Mouse (Mus musculus) erythroid progenitor cell, adult 5-6 weeks (primary cell): ENCODE results near the gene Urod. TPM values are rescaled to one million over a fixed set of nuclear protein-coding genes. Genes with fewer than 3 reads are reported as not detected.

Experiments used
- ATAC-seq: replicated peaks from 2 replicates; pipeline ENCODE4 v1.8.0; 2016; ENCODE audit warnings: moderate number of reproducible peaks, mild to moderate bottlenecking, moderate TSS enrichment, inconsistent platforms; ENCODE audit not compliant: poor library complexity, low FRiP score, severe bottlenecking
- total RNA-seq, 2 experiments: library from RNA; stranded (forward) in 1 of 2; stranded (reverse) in 1 of 2; fragments of 150-400 nt in 1 of 2; fragments of 186-747, 209-891 nt in 1 of 2; gene quantifications; 2 replicates each; pipeline versions ENCODE4 v1.2.3 to v1.2.4; 2015 to 2017; ENCODE audit warnings: low replicate concordance in 2 of 2

The Urod gene
- total RNA-seq (2015; ENCODE audit: low replicate concordance), result 568 and 832 TPM in 2 replicates
- 532 and 823 TPM in 2 replicates for total RNA-seq (2017; ENCODE audit: low replicate concordance)

GRCm38 (mm10) chr4:116993672-116994621 lies at the start of gene Urod:
Urod (minus strand) TSS chr4:116994413.
- peak; percentile 84 for ATAC-seq

GRCm38 (mm10) chr4:117041283-117041721 lies 47.1 kb upstream of the Urod start:
- ATAC-seq, result no peak

DNA sequence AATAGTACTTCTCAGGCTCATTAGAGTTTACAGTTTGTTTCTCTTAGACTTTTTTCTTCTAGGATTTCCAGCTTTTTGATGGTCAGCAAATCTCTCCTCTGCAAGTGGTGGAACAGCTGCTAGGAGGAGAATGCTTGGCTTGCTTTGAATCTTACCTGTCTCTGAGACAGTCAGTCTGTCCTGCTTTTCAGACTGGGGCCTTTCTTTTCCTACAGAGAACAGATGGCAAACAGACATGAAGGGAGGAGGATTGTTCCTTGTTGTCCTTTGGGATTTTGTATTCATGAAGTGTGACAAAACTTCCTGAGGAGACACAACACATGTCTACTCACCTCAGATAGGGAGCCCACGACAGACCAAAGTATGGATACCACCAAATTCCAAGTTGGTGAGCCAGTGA lies 46.6 kb upstream of the Urod start:
- ATAC-seq, result no peak

DNA sequence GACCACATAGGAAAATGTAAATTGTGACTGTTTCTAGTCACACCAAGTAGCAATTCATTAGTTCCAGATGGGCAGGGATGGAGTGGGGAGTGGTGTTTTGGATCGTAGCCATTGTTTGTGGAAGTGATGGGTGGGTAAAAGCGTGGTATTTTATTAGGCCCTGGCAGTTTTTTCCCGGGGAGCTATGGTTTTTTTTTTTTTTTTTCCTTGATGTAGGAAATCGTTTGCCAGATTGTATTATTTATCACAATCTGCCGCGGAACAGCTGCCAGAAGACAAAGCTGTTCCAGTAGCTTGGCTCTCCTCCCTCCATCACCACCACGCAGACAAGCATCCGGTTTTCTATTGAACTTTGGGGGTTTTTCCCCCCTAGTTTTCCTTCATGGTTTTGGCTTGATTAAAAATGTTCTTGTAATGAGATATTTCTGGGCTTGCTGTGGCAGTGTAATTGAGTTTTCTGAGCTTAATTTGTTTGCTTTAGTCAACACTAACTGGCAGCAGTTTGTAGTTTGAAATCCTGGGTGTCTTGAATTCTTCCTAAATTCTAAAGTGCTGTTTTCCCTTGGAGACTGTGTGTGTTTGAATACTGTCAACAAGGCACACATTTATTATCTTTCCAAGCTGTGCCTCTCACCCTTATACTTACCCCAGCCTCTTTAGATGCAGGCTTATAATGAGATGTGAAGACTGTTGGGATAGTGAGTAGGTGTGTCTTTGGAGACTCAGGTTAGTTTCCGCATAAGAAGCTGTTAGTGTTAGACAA lies 45.9 kb upstream of the Urod start:
- no peak for ATAC-seq

DNA sequence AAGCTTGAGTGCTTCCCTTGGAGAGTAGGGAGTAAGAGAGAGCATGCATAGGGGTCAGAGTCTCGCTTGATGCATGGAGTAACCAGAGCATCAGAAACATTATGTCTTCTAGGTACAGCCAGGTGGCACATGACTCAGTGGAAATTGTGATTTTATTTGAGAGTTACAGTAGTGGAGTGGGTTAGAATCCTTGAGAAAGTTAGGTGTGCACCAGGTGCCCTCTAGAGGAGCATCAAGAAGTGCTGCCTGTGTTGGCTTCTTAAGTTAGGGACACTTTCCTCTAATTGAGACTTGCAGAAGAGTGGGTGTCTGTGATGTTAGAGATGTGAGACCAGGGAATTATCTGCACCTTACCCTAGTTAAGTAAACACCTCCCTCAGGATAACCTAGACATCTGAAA lies 36.9 kb upstream of the Urod start:
- ATAC-seq, result peak; percentile 48; the same call in 1 of the 2 replicates

GRCm38 (mm10) chr4:117023469-117023868 lies 29.3 kb upstream of the Urod start:
- ATAC-seq, result no peak

DNA sequence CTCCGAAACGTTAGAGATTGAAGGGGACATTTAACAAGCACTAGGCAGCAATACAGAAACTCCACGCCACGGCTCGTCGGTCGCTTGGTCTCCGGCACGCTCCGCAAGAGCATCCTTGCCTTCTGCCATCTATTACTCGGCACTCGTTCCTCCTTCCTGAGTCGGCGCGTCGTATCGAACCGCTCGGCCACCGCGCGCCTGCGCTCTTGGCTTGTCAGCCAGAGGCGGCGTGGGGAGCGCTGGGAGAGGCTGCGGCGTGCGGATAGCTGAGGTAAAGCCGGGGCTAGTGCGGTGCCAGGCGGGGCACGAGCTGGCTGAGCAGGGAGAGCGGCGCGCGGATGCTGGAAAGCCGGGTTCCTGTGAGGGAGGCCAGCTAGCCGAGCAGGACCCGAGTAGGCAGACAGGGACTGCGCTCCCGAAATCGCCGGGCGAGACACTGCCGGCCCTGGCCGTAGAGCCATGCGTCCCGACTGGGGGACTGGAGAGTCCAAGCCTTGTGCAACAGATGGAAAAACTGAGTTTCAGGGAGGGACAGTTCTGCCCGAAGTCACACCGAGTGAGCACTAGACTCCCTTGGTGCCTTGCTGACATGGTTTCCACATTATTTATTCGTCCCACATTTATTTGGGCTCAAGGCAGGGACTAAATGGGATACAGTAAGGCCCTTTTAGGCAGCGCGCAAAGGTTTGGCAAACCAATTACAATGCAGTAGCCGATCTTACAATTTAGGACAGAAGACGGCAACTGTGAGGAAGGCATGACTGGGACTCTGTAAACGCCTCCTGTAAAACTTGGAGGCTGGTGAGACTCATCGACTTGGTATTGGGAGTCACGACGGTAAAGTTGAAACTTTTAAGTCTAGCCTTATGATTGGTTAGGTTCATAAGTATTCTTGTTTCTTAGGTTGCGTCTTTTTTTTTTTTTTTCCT lies 25.3 kb upstream of the Urod start, which contains the start of gene Eif2b3:
Eif2b3 (plus strand) TSS at position 197 of the 929 bp plus-strand sequence.
- ATAC-seq, result peak; percentile 99

DNA sequence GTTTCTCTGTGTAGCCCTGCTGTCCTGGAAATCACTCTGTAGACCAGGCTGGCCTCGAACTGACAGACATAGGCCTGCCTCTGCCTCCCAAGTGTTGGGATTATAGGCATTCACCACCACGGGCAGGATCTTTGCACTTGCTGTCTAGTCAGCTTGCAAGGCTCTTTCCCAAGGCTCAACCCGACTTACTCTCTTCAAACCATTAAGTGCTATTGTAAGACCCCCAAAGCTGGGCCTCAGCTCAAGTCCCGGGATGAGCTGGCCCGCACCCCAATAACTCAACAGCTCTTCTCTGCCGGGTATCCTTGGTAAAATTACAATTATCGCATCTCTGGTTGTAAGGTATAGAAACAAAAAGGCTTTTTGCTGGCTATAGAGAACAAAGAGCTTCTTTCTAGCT lies 24.1 kb upstream of the Urod start:
- ATAC-seq, result no peak

GRCm38 (mm10) chr4:117017738-117018137 lies 23.5 kb upstream of the Urod start:
- ATAC-seq, result no peak

DNA sequence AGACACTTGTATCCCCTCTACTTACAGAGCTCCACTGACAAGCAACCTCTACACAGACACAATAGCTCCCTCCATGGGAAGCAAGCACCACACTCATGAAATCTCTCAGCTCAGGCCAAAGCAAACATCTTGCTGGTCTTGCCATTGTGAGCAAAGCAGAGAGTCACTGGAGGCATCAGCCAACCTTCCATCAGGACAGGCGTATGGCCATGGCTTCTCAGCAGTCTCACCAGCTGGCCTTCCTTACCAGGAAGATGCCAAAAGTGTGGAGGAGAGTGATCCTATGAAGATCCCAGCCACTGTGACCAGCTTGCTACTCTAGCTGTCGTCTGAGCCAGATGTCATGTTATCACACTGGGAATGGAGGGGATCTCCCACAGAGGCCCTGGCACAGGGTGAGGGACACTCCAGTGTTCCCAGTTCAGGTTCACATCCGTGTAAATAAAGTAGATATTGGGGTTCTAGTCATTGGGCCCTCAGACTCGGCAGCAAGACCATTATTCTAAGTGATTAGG lies 20.7 kb upstream of the Urod start:
- ATAC-seq, result no peak

DNA sequence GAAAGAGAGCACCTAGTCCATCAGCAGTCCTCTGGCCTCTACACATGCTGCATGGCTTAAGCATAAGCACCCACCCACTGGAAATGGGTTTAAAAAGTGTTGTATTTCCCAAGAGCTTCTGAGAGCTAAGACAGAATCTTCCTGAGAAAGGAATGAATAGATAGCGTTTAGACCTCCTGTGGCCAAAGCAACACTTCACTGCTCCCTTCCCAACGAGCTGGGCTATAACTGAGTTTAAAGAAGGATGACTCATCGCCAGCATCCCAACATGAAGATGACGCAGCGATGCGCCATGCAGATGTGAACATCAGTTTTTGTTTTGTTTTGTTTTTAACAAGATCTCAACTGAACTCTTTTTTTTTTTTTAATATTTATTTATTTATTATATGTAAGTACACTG lies 19.4 kb upstream of the Urod start:
- ATAC-seq, result no peak

DNA sequence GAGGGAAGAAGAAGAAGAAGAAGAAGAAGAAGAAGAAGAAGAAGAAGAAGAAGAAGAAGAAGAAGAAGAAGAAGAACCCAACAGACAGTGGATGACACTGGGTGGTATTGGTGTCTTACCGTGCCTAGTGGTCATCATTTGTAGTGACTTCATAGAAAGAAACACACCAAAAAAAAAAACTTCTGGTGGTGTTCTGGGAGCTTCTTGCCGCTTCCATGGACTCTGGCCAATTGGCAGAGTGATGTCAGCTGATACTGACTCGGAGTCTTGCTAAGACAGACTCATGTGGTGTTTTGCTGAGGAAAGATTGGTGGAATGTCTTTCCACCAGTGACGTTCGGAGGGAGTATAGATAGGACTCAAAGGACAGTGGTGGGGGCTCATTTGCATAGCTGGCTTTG lies 16.0 kb upstream of the Urod start:
- no peak for ATAC-seq

GRCm38 (mm10) chr4:117007058-117007457 lies 12.8 kb upstream of the Urod start:
- no peak for ATAC-seq

DNA sequence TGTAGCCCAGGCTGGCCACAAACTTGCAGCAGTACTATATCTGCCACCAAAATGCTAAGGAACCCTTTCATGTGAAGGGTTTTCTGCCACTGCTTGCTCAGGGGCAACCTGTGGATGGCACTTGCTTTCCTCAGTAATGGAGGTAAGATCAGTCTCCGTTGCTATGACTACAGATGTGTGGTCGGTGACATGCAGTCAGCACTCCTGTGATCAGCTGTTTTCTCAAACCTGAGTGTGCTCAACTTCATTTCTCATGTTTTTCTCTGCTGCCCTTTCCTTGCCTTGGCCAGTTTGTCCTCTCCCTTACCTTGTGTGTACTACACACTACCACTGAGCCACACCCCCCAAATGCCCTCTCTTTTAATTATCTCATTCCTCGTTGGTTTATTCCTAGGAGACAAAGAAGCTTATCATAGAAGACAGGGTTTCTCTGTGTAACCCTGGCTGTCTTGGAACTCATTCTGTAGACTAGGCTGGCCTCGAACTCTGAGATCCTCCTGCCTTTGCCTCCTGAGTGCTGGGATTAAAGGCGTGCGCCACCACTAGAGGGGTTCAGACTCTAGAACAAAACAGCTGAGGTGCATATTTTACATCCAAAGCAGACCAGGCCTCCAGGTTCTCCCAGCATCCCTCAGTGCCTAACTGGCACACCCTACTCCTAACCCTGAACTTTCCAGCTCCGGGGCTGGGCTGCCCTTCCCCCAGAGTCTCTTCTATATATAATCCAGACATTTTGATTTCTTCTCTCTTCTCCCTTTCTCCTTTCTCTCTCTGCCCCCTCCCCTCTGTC lies 11.6 kb upstream of the Urod start:
- no peak for ATAC-seq

DNA sequence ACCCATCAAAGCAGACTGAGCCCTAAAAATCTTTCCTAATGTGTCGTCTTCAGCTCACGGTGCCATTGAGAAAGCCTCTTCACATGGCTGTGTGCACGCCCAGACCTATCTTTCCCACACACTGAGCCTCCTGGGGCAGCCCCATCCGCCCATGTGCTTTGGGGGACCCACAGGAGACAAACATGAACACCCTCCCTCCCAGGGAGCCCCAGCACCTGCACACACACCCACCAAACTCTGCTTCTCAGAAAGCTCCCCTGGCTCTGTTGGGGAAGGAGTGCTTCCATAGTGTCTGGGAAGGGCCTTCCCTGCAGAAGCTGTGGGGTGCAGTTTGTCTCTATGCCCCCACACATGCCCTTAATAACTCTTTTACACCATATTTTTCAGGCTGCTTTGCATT lies 10.4 kb upstream of the Urod start:
- no peak for ATAC-seq

DNA sequence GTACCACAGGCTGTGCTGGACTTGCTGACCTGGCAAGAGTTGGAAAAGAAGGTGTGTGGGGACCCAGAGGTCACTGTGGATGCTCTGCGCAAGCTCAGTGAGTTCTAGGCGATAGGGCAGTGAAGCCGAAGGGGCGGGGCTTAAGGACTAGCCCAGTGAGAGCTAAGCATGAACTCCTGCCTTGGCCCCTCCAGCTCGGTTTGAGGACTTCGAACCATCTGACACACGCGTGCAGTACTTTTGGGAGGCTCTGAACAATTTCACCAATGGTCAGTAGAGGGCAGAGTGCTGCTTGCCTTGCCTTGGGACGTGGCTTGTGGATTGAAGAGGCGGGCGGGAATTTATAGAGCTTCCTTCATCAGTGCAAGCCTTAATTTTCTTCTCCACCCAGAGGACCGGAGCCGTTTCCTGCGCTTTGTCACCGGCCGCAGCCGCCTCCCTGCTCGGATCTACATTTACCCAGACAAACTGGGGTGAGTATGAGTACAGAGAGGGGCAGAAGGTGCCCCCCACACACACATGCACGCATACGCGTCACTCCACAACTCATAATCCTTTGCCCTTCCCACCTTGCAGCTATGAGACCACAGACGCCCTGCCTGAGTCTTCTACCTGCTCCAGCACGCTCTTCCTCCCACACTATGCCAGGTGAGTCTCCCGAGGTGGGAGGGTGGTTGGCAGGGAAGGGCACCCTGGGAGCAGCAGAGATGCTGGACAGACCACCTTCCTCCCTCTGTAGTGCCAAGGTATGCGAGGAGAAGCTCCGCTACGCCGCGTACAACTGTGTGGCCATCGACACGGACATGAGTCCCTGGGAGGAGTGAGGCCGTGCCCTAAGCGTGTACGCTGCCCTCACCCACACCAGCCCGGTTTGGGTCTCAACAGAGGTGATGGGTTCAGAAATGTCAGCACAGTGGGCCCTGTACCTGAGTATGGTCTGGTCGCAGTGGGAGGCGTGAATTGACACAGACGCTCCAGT lies 8.6 kb upstream of the Urod start:
- ATAC-seq, result peak; percentile 76

DNA sequence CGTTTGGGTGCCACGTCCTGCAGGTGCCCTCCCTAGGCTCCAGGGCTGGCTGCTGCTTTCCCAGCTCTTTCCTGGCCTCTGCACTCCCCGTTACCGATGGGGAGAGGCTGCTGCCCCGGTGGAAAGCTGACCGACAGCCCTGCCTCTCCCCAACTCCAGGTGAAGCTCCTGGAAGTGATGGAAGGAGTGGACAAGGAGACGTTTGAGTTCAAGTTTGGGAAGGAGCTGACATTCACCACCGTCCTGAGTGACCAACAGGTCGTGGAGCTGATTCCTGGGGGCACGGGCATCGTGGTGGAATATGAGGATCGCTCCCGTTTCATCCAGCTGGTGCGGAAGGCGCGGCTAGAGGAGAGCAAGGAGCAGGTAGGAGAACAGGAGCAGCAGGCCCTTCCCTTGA lies 7.7 kb upstream of the Urod start:
- no peak for ATAC-seq
